ENCODE assay signal across 27 mouse cellular contexts in the genomic region with DNA sequence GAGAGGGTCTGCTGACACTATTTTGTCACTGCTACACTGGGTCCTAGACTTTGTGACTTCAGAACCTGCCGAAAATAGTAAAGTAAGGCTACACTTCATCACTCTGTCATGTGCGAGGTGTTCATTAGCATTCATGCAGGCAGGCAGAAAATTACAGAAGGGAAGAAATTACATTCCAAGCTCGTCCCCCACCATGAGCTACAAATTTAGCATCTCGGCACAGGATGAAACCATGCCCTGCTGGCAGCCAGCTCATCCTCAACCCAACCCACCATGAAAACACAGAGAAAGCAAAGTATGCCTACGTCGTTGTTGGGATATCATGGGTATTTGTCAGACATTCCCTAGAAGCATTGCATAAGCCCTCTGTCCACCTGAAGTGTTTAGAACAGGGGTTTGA.
"Had no signal": no experiment of that assay in that cellular context is flagged by ENCODE, and none has a peak within 500 bp of the region (broad histone marks: within the 10 kb centered on the region; RNA-seq: fewer than 3 reads in every experiment).

No protein-coding gene starts in this region.

- H3K27ac ChIP-seq: gastrocnemius, adult 2 months; heart, adult 2 months; hindbrain, embryonic 10.5 days; hindbrain, embryonic 12.5 days; hindbrain, embryonic 14.5 days; intestine, embryonic 15.5 days; left cerebral cortex, adult 2 months; limb, embryonic 10.5 days; limb, embryonic 12.5 days; liver, embryonic 13.5 days; liver, embryonic 15.5 days had no signal

- H3K4me2 ChIP-seq: heart, embryonic 12.5 days; hindbrain, embryonic 12.5 days; hindbrain, embryonic 14.5 days; intestine, embryonic 15.5 days; limb, embryonic 12.5 days; liver, embryonic 11.5 days; liver, embryonic 13.5 days; liver, embryonic 15.5 days had no signal

- H3K9ac ChIP-seq: heart, embryonic 12.5 days; hindbrain, embryonic 12.5 days; hindbrain, embryonic 14.5 days; intestine, embryonic 15.5 days; limb, embryonic 12.5 days; liver, embryonic 13.5 days; liver, embryonic 15.5 days had no signal

- H3K27me3 ChIP-seq: heart, embryonic 12.5 days; hindbrain, embryonic 12.5 days; intestine, embryonic 15.5 days; limb, embryonic 12.5 days; liver, embryonic 13.5 days; liver, embryonic 15.5 days had no signal

- H3K36me3 ChIP-seq: heart, embryonic 12.5 days; hindbrain, embryonic 10.5 days; hindbrain, embryonic 12.5 days; intestine, embryonic 15.5 days; limb, embryonic 10.5 days; limb, embryonic 12.5 days; liver, embryonic 13.5 days; liver, embryonic 15.5 days had no signal

- H3K4me1 ChIP-seq: heart, embryonic 12.5 days; hindbrain, embryonic 10.5 days; hindbrain, embryonic 12.5 days; intestine, embryonic 15.5 days; liver, embryonic 13.5 days; liver, embryonic 15.5 days had no signal

- ATAC-seq: hindbrain, embryonic 16.5 days; inflammation-experienced regulatory T-cells, adult 6 months; intestine, embryonic 15.5 days; intestine, postnatal 0 days had no signal

- H3K9me3 ChIP-seq: heart, embryonic 12.5 days; hindbrain, embryonic 10.5 days; hindbrain, embryonic 12.5 days; intestine, embryonic 15.5 days; limb, embryonic 10.5 days; limb, embryonic 12.5 days; liver, embryonic 13.5 days; liver, embryonic 15.5 days had no signal

- H3K4me3 ChIP-seq: gastrocnemius, adult 2 months; heart, adult 2 months; heart, embryonic 12.5 days; hindbrain, embryonic 10.5 days; hindbrain, embryonic 12.5 days; intestine, embryonic 15.5 days; left cerebral cortex, adult 2 months; limb, embryonic 10.5 days; limb, embryonic 12.5 days; liver, embryonic 13.5 days; liver, embryonic 15.5 days had no signal

- DNase-seq: gastrocnemius, adult 2 months; gastrocnemius, postnatal 10 days; gastrocnemius, postnatal 25 days; heart, adult 2 months; heart, postnatal 10 days; heart, postnatal 4 days; kidney, adult 18-20 months; kidney, adult 8-10 months; kidney, postnatal 10 days; kidney, postnatal 25 days; kidney, postnatal 4 days; layer of hippocampus, adult 9-11 months; liver; liver, embryonic 13.5 days had no signal
